Mouse (Mus musculus) bone marrow macrophage, adult 2 months (primary cell): ENCODE data around the gene Sptbn1.

Source experiments
- CTCF ChIP-seq: IDR thresholded peaks from 2 replicates; pipeline ENCODE4 v1.5.1; 2012; ENCODE audit warnings: low read depth, mild to moderate bottlenecking, low read length, moderate library complexity
- POLR2A ChIP-seq: IDR thresholded peaks from 2 replicates; pipeline ENCODE4 v1.6.1; 2012; ENCODE audit warnings: mild to moderate bottlenecking, low read depth, low read length, borderline replicate concordance

DNA sequence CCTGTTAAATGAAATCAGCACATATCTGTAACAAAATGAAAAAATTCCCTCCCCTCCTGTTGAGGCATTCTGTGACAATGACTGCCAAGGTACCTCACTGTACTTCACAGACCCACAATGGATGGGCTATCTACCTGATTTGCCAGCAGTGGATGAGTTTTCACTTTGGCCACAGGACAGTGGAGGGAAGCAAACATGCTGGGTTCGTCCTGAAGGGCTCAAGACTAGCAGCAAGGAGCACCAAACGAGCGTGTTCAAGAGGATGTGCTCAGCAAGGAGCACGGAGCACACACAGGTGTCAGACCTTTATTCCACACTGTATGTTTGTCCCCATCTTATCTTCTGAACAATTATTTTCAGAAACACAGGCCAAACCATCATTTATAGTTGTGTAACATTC, 34.0 kb downstream of the Sptbn1 start:
- no peak for TF ChIP-seq CTCF
- TF ChIP-seq POLR2A = no peak
